Comparison of ENCODE assay signal across 10 mouse cellular contexts in the genomic region with DNA sequence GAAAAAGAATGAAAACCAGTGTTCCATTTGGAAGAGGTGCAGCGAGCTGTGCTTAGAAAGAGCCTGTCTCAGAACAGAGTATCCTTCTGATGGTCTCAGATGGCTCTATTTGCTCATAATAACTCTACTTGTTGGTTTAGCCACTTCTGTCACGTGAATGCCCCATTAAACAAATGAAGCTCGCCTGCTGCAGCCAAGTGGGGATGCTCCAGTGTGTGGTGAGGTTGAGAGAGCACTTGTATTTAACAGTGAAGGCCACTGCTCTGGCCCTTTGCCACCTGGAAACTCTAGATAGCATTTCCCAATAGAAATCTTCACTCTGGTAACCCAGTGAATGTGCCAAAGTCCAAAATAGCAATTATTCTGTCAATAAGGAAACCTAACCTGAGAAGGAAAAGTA.
DNase-seq lines count a peak whose midpoint lies in the region; ATAC-seq lines count a peak whose summit lies in the region.
"Had no signal": no experiment of that assay in that cellular context is flagged by ENCODE, and none has a peak within 500 bp of the region (broad histone marks: within the 10 kb centered on the region; RNA-seq: fewer than 3 reads in every experiment).

No protein-coding gene starts in this region.

- H3K9me3 ChIP-seq in hindbrain, embryonic 13.5 days: no peaks in the 10 kb centered on the region
- no peaks in the 10 kb centered on the region for H3K9me3 ChIP-seq in hindbrain, embryonic 10.5 days
- 0 out of 2 replicates have a peak, but pooled peaks cover 3% of the 10 kb centered on the region for H3K9me3 ChIP-seq in heart, embryonic 12.5 days (replicated peaks)

- 0 out of 2 replicates have a peak, but pooled peaks have one; percentile 43 for ATAC-seq in hindbrain, embryonic 13.5 days (ENCODE audit: low FRiP score)
- ATAC-seq in heart, embryonic 12.5 days (ENCODE audit: insufficient number of reproducible peaks, low FRiP score): no peak

- H3K27ac ChIP-seq in hindbrain, embryonic 13.5 days: no peak overlapping the region
- H3K27ac ChIP-seq in hindbrain, embryonic 10.5 days: no peak overlapping the region
- H3K27ac ChIP-seq in heart, embryonic 12.5 days (ENCODE audit: poor library complexity, severe bottlenecking): no peak overlapping the region
- H3K27ac ChIP-seq: gastrocnemius, adult 2 months; liver, embryonic 14.5 days had no signal

- peaks cover 32% of the 10 kb centered on the region for H3K4me1 ChIP-seq in hindbrain, embryonic 13.5 days (replicated peaks)
- H3K4me1 ChIP-seq in hindbrain, embryonic 10.5 days (replicated peaks): peaks cover 28% of the 10 kb centered on the region
- peaks cover 7% of the 10 kb centered on the region for H3K4me1 ChIP-seq in heart, embryonic 12.5 days (replicated peaks)

- no peak overlapping the region for H3K9ac ChIP-seq in hindbrain, embryonic 13.5 days
- no peak overlapping the region for H3K9ac ChIP-seq in heart, embryonic 12.5 days
- H3K9ac ChIP-seq: liver, embryonic 14.5 days had no signal

- H3K4me3 ChIP-seq in hindbrain, embryonic 13.5 days: no peak overlapping the region
- no peak overlapping the region for H3K4me3 ChIP-seq in hindbrain, embryonic 10.5 days
- H3K4me3 ChIP-seq in heart, embryonic 12.5 days: no peak overlapping the region
- H3K4me3 ChIP-seq: gastrocnemius, adult 2 months had no signal

- H3K4me2 ChIP-seq in hindbrain, embryonic 13.5 days: no peak overlapping the region
- H3K4me2 ChIP-seq in heart, embryonic 12.5 days: no peak overlapping the region

- 26% methylated on average over 3 of the region's 3 CpGs for WGBS in hindbrain, embryonic 13.5 days
- WGBS in hindbrain, embryonic 10.5 days: 60% methylated on average over 3 of the region's 3 CpGs
- 72% methylated on average over 3 of the region's 3 CpGs for WGBS in heart, embryonic 12.5 days

- no peaks in the 10 kb centered on the region for H3K27me3 ChIP-seq in hindbrain, embryonic 13.5 days
- no peaks in the 10 kb centered on the region for H3K27me3 ChIP-seq in hindbrain, embryonic 10.5 days (ENCODE audit: insufficient read depth, poor library complexity, severe bottlenecking)
- H3K27me3 ChIP-seq in heart, embryonic 12.5 days (replicated peaks): no peaks in the 10 kb centered on the region

- no peak for DNase-seq in hindbrain, embryonic 10.5 days (ENCODE audit: low spot score)
- DNase-seq in ovary, postnatal 36 days (ENCODE audit: low spot score): peak; percentile 41
- DNase-seq in ovary, postnatal 10 days (ENCODE audit: low spot score): no peak
- peak; percentile 37 for DNase-seq in kidney, postnatal 10 days
- DNase-seq in retina, postnatal 1 day: peak; percentile 67
- no peak for DNase-seq in gastrocnemius, adult 8-10 months (ENCODE audit: low spot score in 2 of 2)
- DNase-seq: gastrocnemius, adult 2 months had no signal

- no peaks in the 10 kb centered on the region for H3K36me3 ChIP-seq in hindbrain, embryonic 13.5 days
- no peaks in the 10 kb centered on the region for H3K36me3 ChIP-seq in hindbrain, embryonic 10.5 days
- H3K36me3 ChIP-seq in heart, embryonic 12.5 days: no peaks in the 10 kb centered on the region

Comparison
In these comparisons a context has a peak if more than half of its experiments do, and no peak if none do; other contexts are left out.
1. DNase-seq: peak in ovary, postnatal 36 days (single experiment), kidney, postnatal 10 days (single experiment) and retina, postnatal 1 day (single experiment); none in hindbrain, embryonic 10.5 days (single experiment), ovary, postnatal 10 days (single experiment) and gastrocnemius, adult 8-10 months (0 of 2).